Mouse (Mus musculus) ovary, adult 18-20 months (tissue): ENCODE data around the gene Epb41l1.

Experiments used
- DNase-seq: peaks from one replicate; pipeline ENCODE4 v3.0.0; 2022; ENCODE audit warnings: low spot score, mixed read lengths

Gene Epb41l1

DNA sequence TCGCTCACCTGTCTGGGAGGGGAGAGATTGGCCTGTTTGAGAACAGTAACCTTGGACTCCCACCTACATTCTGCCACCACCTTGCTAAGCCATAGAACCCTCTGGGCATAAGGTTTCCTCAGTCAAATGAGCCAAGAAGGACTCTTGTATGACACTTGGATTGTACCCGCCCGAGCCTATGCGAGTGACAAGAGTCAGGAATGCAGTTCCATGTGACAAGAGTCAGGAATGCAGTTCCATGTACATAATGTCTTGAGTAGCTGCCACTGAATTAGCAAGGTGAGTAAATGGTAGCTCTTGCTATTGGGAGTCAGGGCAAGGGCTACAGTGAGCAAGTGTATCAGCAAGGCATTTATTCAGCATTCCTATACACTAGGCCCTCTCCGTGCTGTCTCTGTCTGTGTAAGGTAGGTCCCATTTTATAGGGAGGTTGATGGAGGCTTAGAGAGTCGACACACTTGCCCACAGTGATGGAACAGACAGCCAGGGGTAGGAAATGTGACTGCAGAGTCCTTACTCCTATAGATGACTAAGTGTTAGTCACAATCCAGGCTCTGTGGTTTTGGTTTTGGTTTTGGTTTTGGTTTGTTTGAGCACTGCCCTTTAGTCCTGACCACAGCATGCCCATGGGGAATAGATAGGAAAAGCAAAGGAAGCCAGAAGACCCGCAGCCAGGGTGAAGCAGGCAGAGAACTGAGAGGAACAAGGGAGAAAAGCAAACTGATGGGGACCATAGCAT lies 118.3 kb downstream of the Epb41l1 start:
- DNase-seq: no peak

DNA sequence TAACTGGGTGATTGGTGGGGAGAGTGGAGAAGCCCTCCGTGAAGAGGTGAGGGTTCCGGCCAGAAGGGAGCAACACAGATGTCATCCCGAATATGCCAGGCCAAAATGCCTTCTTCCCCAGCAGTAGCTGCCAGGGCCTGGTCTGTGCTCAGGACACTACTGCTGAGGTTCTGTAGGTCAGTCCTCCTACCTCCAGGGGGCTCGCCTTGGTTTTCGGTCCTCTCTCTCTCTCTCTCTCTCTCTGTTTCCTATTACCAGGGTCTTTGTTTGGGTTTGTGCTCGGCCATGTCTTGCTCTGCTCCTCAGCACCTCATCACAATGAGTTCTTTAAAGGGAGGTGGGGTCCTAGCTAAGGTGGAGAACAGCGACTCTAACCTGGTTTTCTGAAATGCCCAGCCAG lies 120.3 kb downstream of the Epb41l1 start:
- DNase-seq: no peak

DNA sequence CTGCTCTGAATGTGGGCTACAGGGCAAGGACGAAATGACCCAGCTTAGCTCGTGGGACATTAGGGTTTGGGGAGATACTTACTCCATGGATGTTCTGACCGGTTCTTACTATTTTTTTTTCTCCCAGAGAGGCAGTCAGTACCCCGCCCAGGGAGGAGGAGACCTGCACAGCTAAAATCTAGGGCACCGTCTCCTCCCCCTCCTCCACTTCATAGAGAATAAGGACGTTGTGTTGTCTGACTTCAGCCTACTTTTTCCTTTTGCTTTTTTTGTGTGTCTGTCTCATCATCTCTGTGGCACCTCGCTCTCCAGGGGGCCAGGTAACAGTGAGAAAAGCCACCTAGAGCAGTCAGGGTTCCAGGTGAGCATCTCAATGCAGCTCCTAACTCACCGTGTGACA lies 121.7 kb downstream of the Epb41l1 start:
- no peak for DNase-seq

DNA sequence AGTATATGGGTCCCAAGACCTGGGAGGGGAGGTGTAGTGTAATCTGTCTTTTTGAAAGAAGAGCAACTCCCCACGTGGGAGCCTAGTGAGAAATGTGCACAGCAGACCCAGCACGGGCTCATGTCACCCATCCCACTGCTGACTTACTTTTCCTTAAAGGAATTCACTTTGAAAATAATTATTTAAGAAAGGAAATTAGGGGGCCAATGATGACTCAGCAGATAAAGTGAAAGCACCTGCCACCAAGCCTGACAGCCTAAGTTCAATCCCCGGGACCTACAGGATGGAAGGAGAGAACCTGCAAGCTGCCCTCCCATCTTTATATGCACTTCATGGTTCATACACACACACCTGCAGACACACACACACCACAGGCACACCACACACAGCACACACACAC lies 123.1 kb downstream of the Epb41l1 start:
- DNase-seq: no peak

DNA sequence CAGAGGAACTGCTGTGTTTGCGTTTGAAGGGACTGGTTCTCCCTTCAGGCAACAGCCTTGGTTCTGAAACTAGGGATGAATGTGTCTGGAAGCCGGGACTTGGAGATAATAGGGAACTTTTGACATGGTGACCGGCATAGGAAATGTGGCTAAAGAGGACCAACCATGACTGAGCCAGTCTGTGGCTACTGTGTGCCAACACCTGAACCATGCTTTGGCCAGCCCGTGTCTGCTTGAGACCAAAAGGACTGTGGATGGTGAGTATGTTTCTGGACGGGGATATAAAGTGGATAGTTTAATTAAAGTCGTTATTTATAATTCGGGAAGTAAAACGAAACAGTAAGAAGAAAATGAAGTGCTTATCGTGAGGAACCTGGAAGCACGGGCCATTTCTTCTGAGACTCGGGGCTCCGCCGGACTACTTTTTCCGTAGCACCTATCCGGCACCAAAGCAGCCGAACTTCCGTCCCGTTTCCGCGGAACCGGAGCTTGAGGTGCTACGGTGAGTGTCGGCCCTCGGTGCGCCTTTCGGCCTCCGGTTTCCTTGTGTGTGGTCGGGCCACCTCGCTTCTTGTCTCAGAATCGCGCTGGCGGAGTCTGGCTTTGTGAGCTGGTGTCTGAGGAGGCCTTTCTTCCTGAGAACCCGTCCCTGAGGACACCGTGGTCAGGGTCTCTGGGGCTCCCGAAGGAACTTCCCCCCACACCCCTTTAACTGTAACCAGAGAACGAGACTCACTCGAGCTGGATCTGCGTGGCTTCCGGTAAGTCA lies 126.6 kb downstream of the Epb41l1 start, which contains the start of gene Aar2:
TSS of gene Aar2 (plus strand) at position 462 of the 769 bp plus-strand sequence.
- DNase-seq: peak; percentile 43

DNA sequence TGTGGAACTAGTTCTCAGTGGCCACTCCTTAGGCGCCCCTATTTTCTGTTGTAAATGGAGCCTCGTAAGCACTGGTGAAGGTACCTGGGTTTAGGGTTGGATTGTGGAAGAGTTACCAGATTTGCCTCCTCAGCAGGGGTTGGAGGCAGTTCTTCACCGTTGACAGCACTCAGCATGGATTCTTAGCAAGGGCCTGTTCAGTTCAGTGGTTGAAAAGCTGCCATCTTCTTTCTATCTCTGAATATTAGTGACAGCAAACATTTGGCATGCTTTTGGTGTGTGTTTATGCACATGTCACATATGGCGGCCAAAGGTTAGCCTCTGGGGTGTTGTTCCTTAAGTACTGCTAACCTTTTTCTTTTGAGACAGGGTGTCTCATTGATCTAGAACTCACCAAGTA lies 131.7 kb downstream of the Epb41l1 start:
- DNase-seq: no peak

DNA sequence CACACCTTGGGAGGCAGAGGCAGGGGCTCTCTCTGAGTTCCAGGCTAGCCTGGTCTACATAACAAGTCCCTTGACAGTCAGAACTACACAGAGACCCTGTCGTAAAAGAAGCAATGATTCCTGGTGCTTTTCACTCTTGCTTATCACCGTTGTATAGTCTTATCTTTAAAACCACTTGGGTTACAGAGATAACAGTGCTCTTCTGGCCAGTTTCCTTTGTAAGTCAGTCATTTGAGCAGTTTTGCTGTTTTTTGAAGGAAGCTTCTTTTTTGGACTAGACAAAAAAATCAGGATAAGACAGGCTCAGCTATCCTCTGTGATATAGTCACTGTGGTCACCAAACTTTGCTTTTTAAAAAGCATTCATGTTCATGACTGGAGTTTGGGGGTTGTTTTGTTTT lies 141.1 kb downstream of the Epb41l1 start:
- DNase-seq: no peak

DNA sequence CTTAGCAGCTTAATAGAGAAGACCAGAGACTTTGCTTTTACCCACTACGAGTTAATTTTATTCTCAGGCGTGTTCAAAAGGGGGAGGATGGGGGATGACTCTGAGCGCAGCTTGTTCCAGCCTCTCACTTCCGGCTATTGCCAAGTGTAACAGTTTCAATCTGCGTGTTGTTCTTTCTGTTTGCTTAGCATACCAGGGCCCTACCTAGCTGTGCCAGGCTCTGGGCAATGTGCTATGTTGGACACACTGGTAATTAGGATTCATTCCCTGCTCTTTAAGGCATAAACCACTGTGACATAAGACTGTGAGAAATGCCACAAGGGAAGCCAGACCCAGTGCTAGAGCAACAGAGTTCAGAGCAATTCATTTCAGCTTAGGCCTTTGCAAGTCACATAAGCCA lies 142.8 kb downstream of the Epb41l1 start:
- no peak for DNase-seq

DNA sequence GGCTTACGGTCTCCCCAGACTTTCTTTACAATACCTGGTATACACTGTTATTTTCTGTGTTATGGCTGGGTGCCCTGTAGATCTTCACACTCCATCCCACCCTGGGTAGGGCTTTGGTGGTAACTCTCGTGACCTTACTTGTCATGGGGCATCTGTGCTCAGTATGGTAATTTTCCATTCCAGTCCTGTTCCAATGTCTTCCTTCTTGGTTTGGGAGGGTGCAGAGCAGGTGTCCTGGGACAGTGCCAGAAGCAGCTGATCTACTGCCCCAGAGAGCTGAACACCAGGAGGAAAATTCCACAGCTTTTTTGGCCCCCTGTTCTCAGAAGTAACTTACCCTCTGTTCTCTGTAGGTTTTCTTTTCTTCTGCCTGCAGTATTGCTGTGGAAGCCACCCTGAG lies 145.8 kb downstream of the Epb41l1 start:
- DNase-seq: no peak

DNA sequence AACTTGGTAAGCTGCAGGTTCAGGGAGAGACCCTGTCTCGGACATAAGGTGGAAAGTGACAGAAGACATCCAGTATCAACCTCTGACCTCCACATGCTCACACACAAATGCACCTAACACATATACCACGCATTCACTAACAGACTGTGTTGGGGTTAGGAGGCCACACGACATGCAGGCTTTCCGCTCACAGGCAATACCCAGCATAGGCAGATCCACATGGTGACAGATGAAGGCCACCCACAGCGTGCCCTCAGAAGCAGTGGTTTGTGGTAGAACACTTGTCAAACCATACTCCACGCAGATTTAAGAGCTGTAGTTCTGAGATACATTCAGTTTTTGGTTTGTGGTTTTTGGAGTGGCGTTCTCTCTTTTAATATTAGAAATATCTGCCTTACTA lies 147.9 kb downstream of the Epb41l1 start:
- no peak for DNase-seq

DNA sequence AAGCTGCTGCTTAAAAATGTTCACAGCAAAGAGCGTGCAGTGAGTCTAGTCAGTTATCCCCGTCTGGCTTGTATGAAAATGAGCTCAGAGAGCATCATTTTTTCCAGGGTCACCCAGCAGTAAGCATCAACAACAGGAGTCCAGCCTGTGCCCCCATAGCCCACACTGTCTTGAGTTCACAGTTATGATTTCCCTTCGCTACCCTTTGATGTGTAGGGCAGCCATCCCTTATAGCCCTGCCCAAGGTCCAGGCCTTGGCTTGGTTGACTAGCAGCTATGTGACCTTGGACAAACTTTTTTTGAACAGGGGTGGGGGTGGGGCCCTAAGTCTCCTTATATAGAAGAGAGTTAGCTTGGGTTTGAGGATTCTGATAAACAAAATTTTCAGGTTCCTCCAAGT lies 148.6 kb downstream of the Epb41l1 start:
- DNase-seq: peak; percentile 71

DNA sequence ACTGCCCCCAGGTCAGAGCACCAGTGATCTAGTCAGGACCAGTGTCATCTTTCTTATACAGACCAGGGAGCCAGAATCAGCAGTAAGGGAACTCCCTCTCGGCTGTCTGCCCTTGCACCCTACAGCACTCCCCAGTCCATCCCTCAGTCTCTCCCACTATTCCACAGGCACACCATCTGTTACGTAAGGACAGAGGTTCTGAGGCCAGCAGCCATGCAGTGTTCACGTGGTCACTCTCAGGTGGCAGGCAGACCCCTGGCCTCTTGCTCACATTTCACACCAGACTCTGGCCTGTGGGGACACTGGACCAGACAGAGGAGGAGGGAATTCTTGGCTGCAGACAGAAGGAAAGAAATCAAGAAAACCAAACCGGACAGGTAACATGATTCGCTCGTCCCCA lies 150.8 kb downstream of the Epb41l1 start:
- DNase-seq: no peak

DNA sequence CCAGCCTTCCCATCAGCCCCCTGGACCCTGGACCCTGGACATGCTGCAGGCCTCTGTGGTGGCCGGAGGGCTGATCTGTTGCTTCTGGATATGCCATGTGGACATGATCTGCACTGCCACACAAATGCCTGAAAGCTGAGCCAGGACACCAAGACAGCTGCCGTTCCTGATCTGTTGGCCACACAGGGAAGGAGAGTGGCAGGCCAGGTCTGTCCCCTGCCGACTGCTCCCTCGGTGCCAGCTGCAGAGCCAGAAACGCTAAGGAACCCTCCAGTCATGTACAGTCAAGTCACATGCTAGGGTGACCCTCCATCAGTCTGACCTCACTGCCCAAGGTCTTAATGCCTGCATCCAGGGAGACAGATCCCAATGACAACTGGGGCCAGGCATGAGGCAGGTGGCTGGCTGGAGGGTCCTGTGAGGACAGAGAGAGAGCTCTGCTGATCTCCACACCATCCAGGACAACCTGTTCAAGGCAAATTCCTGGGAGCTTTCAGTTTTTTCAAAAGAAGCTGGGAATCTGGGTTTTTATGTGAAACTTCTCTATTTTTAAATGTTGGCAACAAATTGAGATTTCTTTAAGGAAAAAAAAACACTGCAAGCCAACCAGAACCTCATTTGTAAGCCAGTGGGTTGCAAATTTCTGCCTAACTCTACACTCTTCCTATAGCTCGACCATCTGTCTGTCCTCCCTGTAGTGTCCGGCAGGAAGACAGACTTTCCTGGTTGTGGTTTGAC lies 156.3 kb downstream of the Epb41l1 start:
- no peak for DNase-seq

DNA sequence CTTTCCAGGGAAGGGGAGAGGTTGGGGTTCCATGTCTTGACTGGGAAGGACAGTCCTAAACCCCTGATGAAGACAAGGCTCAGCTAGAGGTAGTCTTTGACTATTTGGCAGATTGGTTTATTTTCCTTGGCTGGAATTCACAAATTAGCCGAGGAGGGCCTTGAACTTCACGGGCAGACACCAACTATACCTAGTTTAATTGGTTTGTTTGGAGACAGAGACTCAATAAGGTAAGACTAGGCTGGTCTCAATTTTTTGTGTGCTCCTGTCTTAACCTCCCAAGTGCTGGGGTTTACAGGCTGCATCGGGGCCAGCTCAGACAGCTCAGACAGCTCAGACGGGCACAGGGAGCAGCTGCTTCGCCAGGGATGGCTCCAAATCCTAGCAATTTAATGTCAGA lies 159.8 kb downstream of the Epb41l1 start:
- DNase-seq: no peak

DNA sequence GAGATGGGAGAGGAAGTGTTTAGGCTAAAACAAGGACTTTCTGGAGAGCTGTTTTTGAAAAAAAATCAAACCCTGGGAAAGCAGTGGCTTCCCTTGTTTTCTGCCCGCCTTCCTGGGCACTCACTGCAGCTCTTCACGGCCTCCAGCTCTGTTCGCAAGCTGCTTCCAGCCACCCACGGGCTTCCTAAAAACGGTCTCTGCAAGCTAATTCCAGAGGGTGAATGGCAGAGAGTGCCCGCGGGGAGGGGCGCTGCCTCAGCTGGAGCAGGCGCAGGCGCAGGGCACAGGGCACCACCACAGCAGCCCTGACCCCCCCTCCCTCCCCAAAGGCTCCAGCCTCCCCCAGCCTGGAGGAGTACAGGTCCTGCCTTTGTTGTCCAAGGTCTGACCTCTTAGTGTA lies 160.5 kb downstream of the Epb41l1 start:
- no peak for DNase-seq

DNA sequence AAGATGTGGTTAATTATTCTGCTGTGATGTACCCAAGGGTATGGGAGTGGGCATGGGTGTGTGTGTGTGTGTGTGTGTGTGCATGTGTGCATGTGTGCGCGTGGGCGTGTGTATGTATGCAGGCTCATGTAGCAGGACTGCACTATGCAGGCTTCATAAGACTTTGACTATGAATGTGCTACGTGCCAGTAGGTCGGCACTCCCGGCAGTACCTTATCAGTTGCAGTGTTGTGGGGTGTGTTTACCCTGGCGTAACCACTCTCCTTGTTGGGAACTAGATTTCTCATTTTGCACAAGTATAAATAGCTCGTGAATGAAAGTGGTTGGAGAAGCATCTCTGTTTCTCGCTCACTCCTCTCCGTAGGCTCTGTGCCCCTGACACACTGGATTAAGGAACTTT lies 162.2 kb downstream of the Epb41l1 start:
- DNase-seq: no peak

DNA sequence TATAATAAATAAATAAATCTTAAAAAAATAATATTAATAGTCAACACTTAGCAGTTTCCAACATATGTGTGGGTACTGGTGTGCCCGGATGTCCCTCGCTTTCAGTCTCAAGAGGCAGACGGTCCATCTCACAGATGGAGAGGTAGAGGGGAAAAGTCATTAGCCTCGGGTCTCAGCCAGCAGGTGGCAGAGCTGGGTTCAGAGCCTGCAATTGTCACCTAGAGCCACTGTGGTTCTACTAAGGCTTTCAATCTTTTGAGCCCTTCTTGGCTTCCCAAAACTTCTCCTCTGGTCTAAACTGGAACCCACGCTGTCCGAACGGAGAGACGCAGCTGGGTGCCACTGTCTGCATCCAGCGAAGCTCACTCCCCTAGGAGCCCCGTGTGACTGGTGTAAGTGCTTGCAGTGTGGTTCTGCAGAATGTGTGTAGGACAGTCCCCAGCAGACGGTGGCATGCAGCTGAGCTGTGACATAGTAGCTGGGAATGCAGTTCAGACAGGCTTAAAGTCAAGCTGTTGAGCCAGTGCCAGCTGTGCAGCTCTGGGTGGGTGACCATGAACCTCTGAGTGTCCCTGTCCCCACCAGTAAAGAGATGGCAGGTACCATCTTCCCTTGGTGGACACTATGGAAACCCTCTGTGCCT lies 163.6 kb downstream of the Epb41l1 start:
- no peak for DNase-seq

DNA sequence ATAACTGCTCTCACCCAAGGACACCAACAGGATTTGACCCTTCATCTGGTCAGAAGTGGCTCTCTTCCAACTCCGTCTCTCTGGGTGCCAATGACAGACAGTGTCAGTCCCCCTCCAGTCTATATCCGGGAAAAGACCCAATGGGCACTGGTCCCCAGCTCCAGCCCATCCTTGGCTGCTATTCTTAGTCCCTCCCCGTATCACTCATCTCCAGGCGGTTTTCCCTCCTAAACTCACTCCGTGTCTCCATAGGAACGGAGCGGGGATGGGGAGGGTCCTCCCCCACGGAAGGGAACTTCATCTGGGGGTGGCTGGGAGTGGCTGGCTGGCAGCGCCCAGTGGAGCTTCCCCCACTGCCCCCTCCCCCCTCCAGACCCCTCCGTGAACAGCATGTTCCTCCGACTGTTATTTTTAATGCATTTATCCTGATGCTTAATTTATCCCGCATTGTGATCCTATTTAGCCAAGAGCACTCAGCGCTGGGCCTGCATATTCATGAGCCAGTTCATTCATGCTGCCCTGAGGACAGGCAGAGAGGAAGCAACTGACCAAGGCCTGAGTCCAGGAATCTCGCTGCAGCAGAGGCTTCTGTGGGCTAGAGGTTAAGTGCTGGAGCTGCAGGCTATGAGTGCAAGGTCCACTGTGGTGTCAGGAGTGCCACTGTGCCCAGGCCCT lies 164.2 kb downstream of the Epb41l1 start:
- no peak for DNase-seq

DNA sequence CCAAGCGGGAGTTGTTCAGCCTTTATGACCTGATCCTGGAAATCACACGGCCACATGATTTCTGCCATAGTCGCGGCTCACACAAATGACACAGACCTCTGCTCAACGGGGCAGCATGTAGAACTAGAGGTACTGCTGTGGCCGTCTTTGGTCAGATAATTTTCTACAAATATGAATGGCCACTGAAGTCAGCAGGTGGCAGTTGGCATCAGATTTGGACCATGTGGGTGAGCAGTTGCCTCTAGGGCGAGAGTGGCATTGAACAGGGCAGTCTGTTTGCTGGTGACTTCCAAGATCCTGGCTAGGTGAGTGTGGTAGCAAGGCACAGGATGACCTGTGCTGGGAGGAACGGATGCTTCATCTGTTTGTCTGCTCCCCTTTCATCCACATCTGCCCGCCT lies 168.8 kb downstream of the Epb41l1 start:
- no peak for DNase-seq
